Mouse (Mus musculus): ENCODE measurements around the gene Acp6.

DNA sequence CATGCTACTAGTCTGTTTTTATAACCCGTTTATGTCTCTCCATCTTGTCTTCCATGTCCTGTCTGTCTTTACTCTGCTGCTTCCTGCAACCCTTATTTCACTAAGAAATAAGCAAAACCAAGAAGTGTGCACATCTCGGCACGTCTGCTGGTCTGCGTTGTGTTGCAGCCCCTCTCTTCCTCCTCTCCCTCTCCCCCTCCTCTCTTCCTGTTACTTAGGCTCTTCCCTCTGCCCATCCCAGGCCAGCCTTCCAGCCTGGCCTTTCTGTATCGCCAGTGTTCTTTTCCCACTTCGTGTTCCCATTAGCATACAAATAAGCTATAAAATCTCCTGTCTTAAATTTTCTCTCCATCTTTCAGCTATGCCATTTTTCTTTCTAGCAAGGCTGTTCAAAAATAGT is 21.9 kb downstream of the Acp6 start:
- TF ChIP-seq CTCF (IDR thresholded peaks at IDR 0.05; ENCODE audit: low read depth) (no peak), EP300 (IDR thresholded peaks at IDR 0.05; ENCODE audit: low read depth) (no peak)

Measured in liver, embryonic 14.5 days (tissue).